Mouse (Mus musculus) cerebellum, adult 2 months (tissue): Measurements from ENCODE around the gene Psma3. TPM values are rescaled to one million over a fixed set of nuclear protein-coding genes. Genes with fewer than 3 reads are reported as not detected.

Experiments used
- DNase-seq, 2 experiments: peaks; one replicate each; pipeline ENCODE4 v3.0.0; 2021
- H3K27ac ChIP-seq: fragments of 200-500 bp; 2 replicates; pipeline ENCODE4 v1.5.1; 2012; ENCODE audit warnings: low read length, control low read depth, inconsistent platforms; ENCODE audit not compliant: insufficient read depth
- H3K27me3 ChIP-seq: fragments of 200-500 bp; 2 replicates; pipeline ENCODE4 v1.6.1; 2012; ENCODE audit warnings: inconsistent platforms, mild to moderate bottlenecking, low read length, moderate library complexity; ENCODE audit not compliant: control insufficient read depth, insufficient read depth
- H3K4me1 ChIP-seq: fragments of 200-500 bp; 2 replicates; pipeline ENCODE4 v1.6.1; 2011; ENCODE audit warnings: low read length; ENCODE audit not compliant: control insufficient read depth, insufficient read depth
- H3K4me3 ChIP-seq: fragments of 200-500 bp; replicated peaks from 2 replicates; pipeline ENCODE3; 2011; ENCODE audit warnings: mild to moderate bottlenecking, low read depth, low read length, control low read depth; ENCODE audit not compliant: insufficient read depth
- CTCF ChIP-seq: fragments of 200-500 bp; IDR thresholded peaks from 2 replicates; pipeline ENCODE4 v1.5.1; 2011; ENCODE audit warnings: low read depth, mild to moderate bottlenecking, control low read depth, low read length, moderate library complexity, borderline replicate concordance; ENCODE audit not compliant: insufficient read depth
- POLR2A ChIP-seq: fragments of 200-500 bp; IDR thresholded peaks from 2 replicates; pipeline ENCODE4 v1.6.1; 2011; ENCODE audit warnings: low read length, control low read depth, borderline replicate concordance; ENCODE audit not compliant: insufficient read depth
- WGBS: fragments of 180-500 bp; shearing (Covaris S2); methylation state at CpG from one replicate; pipeline ENCODE4 v1.1.7; 2018; 5-methylcytosine and 5-hydroxymethylcytosine counted together
- polyA plus RNA-seq: library from polyadenylated mRNA; depleted of rRNA; stranded (reverse); fragments of >200 nt; gene quantifications from 2 replicates; pipeline ENCODE4 v1.2.3, GENCODE M21; 2012

Psma3 gene
- polyA plus RNA-seq, 1 experiment: 184 TPM

GRCm38 (mm10) chr12:70978345-70978744 lies 3.9 kb downstream of the Psma3 start:
- DNase-seq: no peak
- Histone ChIP-seq H3K27me3 (no peaks in the 10 kb centered on the region), H3K4me1 (no peaks in the 10 kb centered on the region; the same call in 1 of the 2 replicates), H3K4me3 (no peak overlapping the region), H3K27ac (no peak overlapping the region)
- TF ChIP-seq POLR2A (no peak), CTCF (no peak)
- 80% methylated on average over 7 of the region's 7 CpGs for WGBS

DNA sequence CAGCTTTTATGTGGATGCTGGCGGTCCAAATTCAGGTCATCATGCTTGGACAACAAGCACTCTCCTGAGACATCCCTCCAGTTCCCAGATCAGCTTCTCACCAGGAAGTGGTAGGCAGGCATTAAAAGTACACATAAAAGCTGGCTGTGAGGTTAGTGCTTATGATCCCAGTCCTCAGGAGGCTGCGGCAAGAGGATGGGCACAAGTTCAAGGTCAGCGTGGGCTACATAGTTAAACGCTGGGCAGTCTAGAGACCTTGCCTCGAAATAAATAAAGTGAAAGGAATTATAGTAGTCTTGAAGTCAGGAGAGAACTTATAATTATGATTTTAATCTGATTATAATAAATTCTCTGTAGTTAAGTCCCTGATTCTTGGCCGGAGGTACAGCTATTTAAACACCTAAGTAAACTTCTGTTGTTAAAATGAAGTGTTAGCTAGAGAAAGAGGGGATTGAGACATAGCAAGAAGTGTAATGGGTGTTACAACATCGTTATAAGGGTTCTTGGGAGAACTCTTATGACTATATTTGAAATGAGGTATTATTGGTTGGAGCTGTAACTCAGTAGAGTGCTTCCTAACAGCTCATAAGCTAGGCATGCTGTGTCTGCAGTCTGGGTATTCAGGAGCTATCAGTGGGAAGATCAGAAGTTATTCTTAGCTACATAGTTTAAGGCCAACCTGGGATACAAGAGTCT lies 10.6 kb downstream of the Psma3 start:
- Histone ChIP-seq H3K4me1 (no peaks in the 10 kb centered on the region; the same call in 1 of the 2 replicates), H3K4me3 (no peak overlapping the region), H3K27ac (no peak overlapping the region), H3K27me3 (no peaks in the 10 kb centered on the region)
- TF ChIP-seq CTCF (no peak), POLR2A (no peak)
- DNase-seq: no peak
- 89% methylated on average over 7 of the region's 7 CpGs for WGBS

- no peak overlapping the region for H3K4me3 ChIP-seq
- 91% methylated on average over 5 of the region's 5 CpGs for WGBS
- no peak for DNase-seq
- H3K27me3 ChIP-seq: no peaks in the 10 kb centered on the region
- TF ChIP-seq CTCF (no peak), POLR2A (no peak)
- H3K4me1 ChIP-seq: peaks cover 3% of the 10 kb centered on the region; the same call in 1 of the 2 replicates
- no peak overlapping the region for H3K27ac ChIP-seq
These were observed 22.8 kb downstream of the Psma3 start for GRCm38 (mm10) chr12:70997225-70997624.

- no peaks in the 10 kb centered on the region for H3K27me3 ChIP-seq
- no peak overlapping the region; the same call in 1 of the 2 replicates for H3K27ac ChIP-seq
- peaks cover 3% of the 10 kb centered on the region; the same call in 1 of the 2 replicates for H3K4me1 ChIP-seq
- WGBS: 22% methylated on average over 5 of the region's 5 CpGs
- no peak for DNase-seq
- TF ChIP-seq CTCF (no peak), POLR2A (no peak)
- no peak overlapping the region for H3K4me3 ChIP-seq
These were observed 25.0 kb downstream of the Psma3 start for GRCm38 (mm10) chr12:70999423-70999903.

GRCm38 (mm10) chr12:71000344-71000743 lies 25.9 kb downstream of the Psma3 start:
- H3K27ac ChIP-seq: no peak overlapping the region
- 77% methylated on average over 1 of the region's 1 CpGs for WGBS

DNA sequence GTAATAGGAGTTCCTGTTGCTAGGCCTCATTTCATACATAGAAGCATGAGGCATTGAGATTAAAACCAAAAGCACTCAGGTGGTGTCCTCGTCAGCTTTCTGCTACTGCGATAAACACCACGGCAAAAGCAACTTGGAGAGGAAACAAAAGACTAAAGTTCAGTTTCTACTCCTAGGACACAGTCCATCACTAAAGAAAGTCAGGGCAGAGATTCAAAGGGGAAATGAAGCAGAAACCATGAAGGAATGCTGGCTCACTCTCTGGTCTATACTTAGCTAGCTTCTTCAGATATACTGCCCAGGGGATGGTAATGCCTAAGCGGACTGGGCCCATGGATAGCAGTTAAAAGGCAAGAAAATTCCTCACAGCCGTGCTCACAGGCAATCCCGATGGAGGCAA lies 27.0 kb downstream of the Psma3 start:
- DNase-seq: no peak
- Histone ChIP-seq H3K27me3 (no peaks in the 10 kb centered on the region), H3K4me1 (peaks cover 3% of the 10 kb centered on the region; the same call in 1 of the 2 replicates), H3K4me3 (no peak overlapping the region), H3K27ac (no peak overlapping the region)
- WGBS: 41% methylated on average over 6 of the region's 6 CpGs
- TF ChIP-seq POLR2A: no peak
- TF ChIP-seq CTCF: no peak

More at GRCm38 (mm10) chr12:71000344-71000743, 25.9 kb downstream of the Psma3 start:
- Histone ChIP-seq H3K4me3 (no peak overlapping the region), H3K27me3 (no peaks in the 10 kb centered on the region), H3K4me1 (peaks cover 3% of the 10 kb centered on the region; the same call in 1 of the 2 replicates)
- TF ChIP-seq POLR2A (no peak), CTCF (no peak)
- no peak for DNase-seq

- peaks cover 3% of the 10 kb centered on the region; the same call in 1 of the 2 replicates for H3K4me1 ChIP-seq
- DNase-seq: no peak
- TF ChIP-seq POLR2A (no peak), CTCF (no peak)
- 87% methylated on average over 5 of the region's 6 CpGs for WGBS
- no peak overlapping the region for H3K27ac ChIP-seq
- H3K4me3 ChIP-seq: no peak overlapping the region
- H3K27me3 ChIP-seq: no peaks in the 10 kb centered on the region
These were observed 29.5 kb downstream of the Psma3 start for GRCm38 (mm10) chr12:71003760-71004426.

DNA sequence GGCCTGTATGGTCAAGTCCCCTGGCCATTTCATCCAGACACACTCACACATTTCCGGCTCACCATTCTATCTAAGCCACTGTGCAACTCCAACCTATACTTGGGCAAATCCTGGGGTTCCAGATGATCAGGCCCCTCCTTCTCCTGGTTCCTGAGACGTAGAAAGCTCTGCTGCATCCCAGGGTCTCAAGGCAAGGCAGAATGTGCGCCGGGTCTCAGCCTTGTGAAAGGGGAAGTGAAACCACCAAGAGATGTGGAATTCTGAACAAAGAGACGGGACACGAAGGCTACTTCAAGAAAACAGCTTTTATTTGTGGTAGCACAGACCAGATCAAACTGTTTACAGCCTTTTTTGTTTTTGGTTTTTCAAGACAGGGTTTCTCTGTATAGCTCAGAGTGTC lies 31.7 kb downstream of the Psma3 start:
- DNase-seq: no peak
- Histone ChIP-seq H3K4me3 (no peak overlapping the region), H3K4me1 (no peaks in the 10 kb centered on the region; the same call in 1 of the 2 replicates), H3K27ac (no peak overlapping the region), H3K27me3 (no peaks in the 10 kb centered on the region)
- WGBS: 94% methylated on average over 6 of the region's 6 CpGs
- TF ChIP-seq POLR2A: no peak
- no peak for TF ChIP-seq CTCF
